Mouse (Mus musculus): ENCODE results near the gene Pum1. TPM values are rescaled to one million over a fixed set of nuclear protein-coding genes. Genes with fewer than 3 reads are reported as not detected.

The Pum1 gene
- polyA plus RNA-seq, 1 experiment from 2014 or later = 81.2 TPM

- 62% methylated on average over 2 of the region's 2 CpGs for WGBS
- no peak overlapping the region for H3K27ac ChIP-seq (replicated peaks)
Measured at GRCm38 (mm10) chr4:130738527-130738926, 75.4 kb downstream of the Pum1 start.

DNA sequence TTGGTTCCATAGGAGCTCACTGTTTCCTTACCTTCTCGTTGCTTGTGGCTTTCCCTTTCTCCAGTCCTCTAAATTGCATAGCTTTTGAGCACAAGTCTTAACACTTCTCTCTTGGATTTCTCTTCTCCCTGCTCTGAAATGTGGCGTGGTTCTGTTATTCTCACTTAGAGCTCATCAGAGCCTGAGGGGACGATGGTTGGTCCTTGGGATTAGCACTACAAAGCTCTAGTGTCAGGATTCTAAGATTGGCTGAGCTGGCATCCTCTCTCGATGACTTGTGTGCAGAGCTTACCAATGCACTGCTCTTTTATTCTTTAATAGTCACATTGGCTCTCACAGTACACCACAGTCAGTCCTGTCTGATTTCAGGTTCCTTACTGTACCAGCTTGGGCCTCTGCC lies 80.9 kb downstream of the Pum1 start:
- Histone ChIP-seq H3K27me3 (no peaks in the 10 kb centered on the region), H3K4me3 (replicated peaks) (no peak overlapping the region), H3K27ac (replicated peaks) (0 out of 2 replicates have a peak overlapping the region, but pooled peaks have one; percentile 22), H3K4me1 (peaks cover 20% of the 10 kb centered on the region), H3K36me3 (peaks cover 77% of the 10 kb centered on the region), H3K9me3 (replicated peaks) (no peaks in the 10 kb centered on the region), H3K9ac (no peak overlapping the region), H3K4me2 (replicated peaks) (no peak overlapping the region)
- no peak for ATAC-seq (ENCODE audit: insufficient number of reproducible peaks, low FRiP score, low TSS enrichment, low read depth)
- WGBS = 72% methylated on average over 4 of the region's 4 CpGs

More at GRCm38 (mm10) chr4:130738527-130738926, 75.4 kb downstream of the Pum1 start:
- Histone ChIP-seq H3K4me2 (replicated peaks) (no peak overlapping the region), H3K27me3 (no peaks in the 10 kb centered on the region), H3K36me3 (peaks cover 29% of the 10 kb centered on the region), H3K9ac (no peak overlapping the region), H3K9me3 (replicated peaks) (no peaks in the 10 kb centered on the region), H3K4me1 (0 out of 2 replicates have a peak, but pooled peaks cover 2% of the 10 kb centered on the region), H3K4me3 (replicated peaks) (no peak overlapping the region)
- ATAC-seq (ENCODE audit: insufficient number of reproducible peaks, low FRiP score, low TSS enrichment, low read depth) = peak; percentile 43; the same call in 1 of the 2 replicates

DNA sequence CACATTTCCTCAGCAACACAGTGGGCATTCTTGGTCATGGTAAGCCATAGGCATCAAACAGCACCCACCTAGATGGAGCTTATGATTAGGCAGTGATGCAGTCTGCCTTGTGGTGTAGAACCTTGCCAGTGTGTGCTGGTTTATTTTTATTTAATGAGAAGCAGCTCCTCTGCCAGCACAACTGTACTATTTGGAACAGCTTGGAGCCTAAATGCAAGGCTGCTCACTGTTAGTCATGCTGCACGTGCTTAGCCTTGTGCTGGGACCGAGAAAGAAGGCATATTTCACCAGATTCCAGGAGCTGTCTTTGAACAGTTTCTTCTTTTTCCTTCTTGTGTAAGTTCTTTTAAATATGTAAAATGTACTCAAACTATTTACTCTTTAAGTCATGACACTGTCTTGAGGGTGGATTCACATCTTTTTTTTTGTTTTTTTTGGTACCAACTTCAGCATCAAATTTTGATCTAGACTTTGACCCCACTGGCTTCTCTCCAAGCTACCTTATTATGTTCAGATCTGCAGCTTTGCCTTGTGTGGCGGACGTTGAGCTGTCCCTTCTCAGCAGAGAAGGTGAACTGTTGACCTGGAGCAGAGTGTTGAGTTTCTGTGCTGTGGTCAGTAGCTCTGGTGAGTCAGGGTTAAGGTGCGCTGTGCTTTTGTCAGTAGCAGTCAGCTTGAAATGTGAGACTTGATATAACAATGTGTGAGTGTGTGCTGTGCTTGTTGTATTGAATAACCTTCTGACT lies 82.6 kb downstream of the Pum1 start:
- no peak overlapping the region for H3K9ac ChIP-seq
- H3K27me3 ChIP-seq = no peaks in the 10 kb centered on the region
- H3K4me1 ChIP-seq = peaks cover 20% of the 10 kb centered on the region
- ATAC-seq (ENCODE audit: insufficient number of reproducible peaks, low FRiP score, low TSS enrichment, low read depth) = 0 out of 2 replicates have a peak, but pooled peaks have one; percentile 19
- H3K4me3 ChIP-seq (replicated peaks) = no peak overlapping the region
- H3K36me3 ChIP-seq = peaks cover 92% of the 10 kb centered on the region
- no peaks in the 10 kb centered on the region for H3K9me3 ChIP-seq (replicated peaks)
- peak overlapping the region; percentile 55 for H3K27ac ChIP-seq (replicated peaks)
- no peak overlapping the region for H3K4me2 ChIP-seq (replicated peaks)
- 58% methylated on average over 5 of the region's 5 CpGs for WGBS

GRCm38 (mm10) chr4:130749566-130749965 lies 86.4 kb downstream of the Pum1 start:
- no peak overlapping the region for H3K27ac ChIP-seq (replicated peaks)
- no peak overlapping the region for H3K4me3 ChIP-seq (replicated peaks)
- H3K9ac ChIP-seq = no peak overlapping the region
- no peaks in the 10 kb centered on the region for H3K9me3 ChIP-seq (replicated peaks)
- ATAC-seq (ENCODE audit: insufficient number of reproducible peaks, low FRiP score, low TSS enrichment, low read depth) = no peak
- peaks cover 93% of the 10 kb centered on the region for H3K36me3 ChIP-seq
- 77% methylated on average over 7 of the region's 7 CpGs for whole genome bisulfite sequencing
- H3K4me2 ChIP-seq (replicated peaks) = no peak overlapping the region
- peaks cover 16% of the 10 kb centered on the region for H3K4me1 ChIP-seq
- no peaks in the 10 kb centered on the region for H3K27me3 ChIP-seq

DNA sequence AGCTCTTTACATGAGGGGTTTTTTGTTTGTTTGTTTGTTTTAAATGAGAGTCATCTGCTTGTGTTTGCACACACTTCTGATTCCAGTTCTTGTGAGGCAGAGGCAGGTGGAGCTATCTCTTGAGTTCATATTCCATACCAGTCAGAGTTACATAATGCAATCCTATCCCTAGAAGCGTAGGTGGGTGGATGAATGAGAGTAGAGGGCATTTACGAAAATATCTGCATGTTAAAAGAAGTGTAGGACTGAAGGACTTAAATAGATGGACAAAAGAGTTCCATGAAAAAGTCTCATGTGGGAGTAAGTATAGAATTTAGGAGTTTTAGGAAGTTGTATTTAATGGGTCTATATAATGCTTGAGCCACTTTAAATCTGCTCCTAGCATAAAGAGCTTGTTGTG lies 88.8 kb downstream of the Pum1 start:
- H3K9ac ChIP-seq = no peak overlapping the region
- no peaks in the 10 kb centered on the region for H3K27me3 ChIP-seq
- H3K4me1 ChIP-seq = no peaks in the 10 kb centered on the region
- ATAC-seq (ENCODE audit: insufficient number of reproducible peaks, low FRiP score, low TSS enrichment, low read depth) = no peak
- no peak overlapping the region for H3K4me3 ChIP-seq (replicated peaks)
- peaks cover 83% of the 10 kb centered on the region for H3K36me3 ChIP-seq
- 88% methylated on average over 2 of the region's 2 CpGs for WGBS
- H3K4me2 ChIP-seq (replicated peaks) = no peak overlapping the region
- no peak overlapping the region for H3K27ac ChIP-seq (replicated peaks)
- no peaks in the 10 kb centered on the region for H3K9me3 ChIP-seq (replicated peaks)

GRCm38 (mm10) chr4:130752591-130752990 lies 89.5 kb downstream of the Pum1 start:
- WGBS = 68% methylated on average over 7 of the region's 7 CpGs
- Histone ChIP-seq H3K4me1 (no peaks in the 10 kb centered on the region), H3K9ac (no peak overlapping the region), H3K36me3 (peaks cover 79% of the 10 kb centered on the region), H3K4me2 (replicated peaks) (no peak overlapping the region), H3K27ac (replicated peaks) (no peak overlapping the region), H3K4me3 (replicated peaks) (no peak overlapping the region), H3K27me3 (no peaks in the 10 kb centered on the region), H3K9me3 (replicated peaks) (no peaks in the 10 kb centered on the region)
- no peak for ATAC-seq (ENCODE audit: insufficient number of reproducible peaks, low FRiP score, low TSS enrichment, low read depth)

DNA sequence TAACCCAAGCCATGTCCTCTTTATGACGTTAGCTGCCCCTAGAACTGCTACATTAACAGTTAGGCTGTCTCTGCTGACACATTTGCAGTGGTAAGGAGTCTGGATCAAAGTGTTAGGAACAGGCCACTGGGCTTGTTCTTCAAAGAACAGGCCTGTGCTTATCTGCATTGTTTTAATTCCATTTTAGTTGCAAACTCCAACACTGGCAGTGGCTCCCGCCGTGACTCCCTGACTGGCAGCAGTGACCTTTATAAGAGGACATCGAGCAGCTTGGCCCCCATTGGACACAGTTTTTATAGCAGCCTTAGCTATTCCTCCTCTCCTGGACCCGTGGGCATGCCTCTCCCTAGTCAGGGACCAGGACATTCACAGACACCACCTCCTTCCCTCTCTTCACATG lies 90.6 kb downstream of the Pum1 start:
- Histone ChIP-seq H3K9me3 (replicated peaks) (no peaks in the 10 kb centered on the region), H3K4me1 (no peaks in the 10 kb centered on the region), H3K27ac (replicated peaks) (no peak overlapping the region), H3K9ac (no peak overlapping the region), H3K27me3 (no peaks in the 10 kb centered on the region), H3K4me3 (replicated peaks) (no peak overlapping the region), H3K4me2 (replicated peaks) (no peak overlapping the region), H3K36me3 (peaks cover 78% of the 10 kb centered on the region)
- ATAC-seq (ENCODE audit: insufficient number of reproducible peaks, low FRiP score, low TSS enrichment, low read depth) = no peak
- 79% methylated on average over 5 of the region's 5 CpGs for WGBS

GRCm38 (mm10) chr4:130754776-130755175 lies 91.7 kb downstream of the Pum1 start:
- H3K27me3 ChIP-seq = no peaks in the 10 kb centered on the region
- ATAC-seq (ENCODE audit: insufficient number of reproducible peaks, low FRiP score, low TSS enrichment, low read depth) = no peak
- H3K9me3 ChIP-seq (replicated peaks) = no peaks in the 10 kb centered on the region
- no peak overlapping the region for H3K27ac ChIP-seq (replicated peaks)
- no peak overlapping the region for H3K4me3 ChIP-seq (replicated peaks)
- peaks cover 76% of the 10 kb centered on the region for H3K36me3 ChIP-seq
- H3K4me1 ChIP-seq = no peaks in the 10 kb centered on the region
- 74% methylated on average over 2 of the region's 2 CpGs for WGBS
- H3K9ac ChIP-seq = no peak overlapping the region
- no peak overlapping the region for H3K4me2 ChIP-seq (replicated peaks)

GRCm38 (mm10) chr4:130759875-130760274 lies 96.8 kb downstream of the Pum1 start:
- H3K9ac ChIP-seq = no peak overlapping the region
- WGBS = 83% methylated on average over 2 of the region's 2 CpGs
- H3K9me3 ChIP-seq (replicated peaks) = no peaks in the 10 kb centered on the region
- H3K4me1 ChIP-seq = no peaks in the 10 kb centered on the region
- no peak overlapping the region for H3K4me2 ChIP-seq (replicated peaks)
- H3K27me3 ChIP-seq = no peaks in the 10 kb centered on the region
- ATAC-seq (ENCODE audit: insufficient number of reproducible peaks, low FRiP score, low TSS enrichment, low read depth) = no peak
- H3K4me3 ChIP-seq (replicated peaks) = no peak overlapping the region
- H3K36me3 ChIP-seq = peaks cover 69% of the 10 kb centered on the region
- no peak overlapping the region for H3K27ac ChIP-seq (replicated peaks)

DNA sequence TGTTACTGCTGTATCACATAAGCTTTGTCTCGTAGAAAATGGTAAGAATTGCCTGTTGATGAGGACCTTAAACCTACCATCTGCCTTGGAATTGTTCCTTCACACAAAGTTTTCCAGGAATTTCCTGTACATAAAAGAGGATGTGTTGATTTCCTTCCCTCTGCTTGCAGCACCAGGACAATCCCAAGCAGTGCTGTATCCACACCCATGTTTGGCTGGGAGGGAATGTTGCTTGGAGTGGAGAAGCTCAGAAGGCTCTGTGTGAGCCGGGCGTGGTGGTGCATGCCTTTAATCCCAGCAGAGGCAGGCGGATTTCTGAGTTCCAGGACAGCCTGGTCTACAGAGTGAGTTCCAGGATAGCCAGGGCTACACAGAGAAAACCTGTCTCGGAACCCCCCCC lies 98.7 kb downstream of the Pum1 start:
- no peak for ATAC-seq (ENCODE audit: insufficient number of reproducible peaks, low FRiP score, low TSS enrichment, low read depth)

DNA sequence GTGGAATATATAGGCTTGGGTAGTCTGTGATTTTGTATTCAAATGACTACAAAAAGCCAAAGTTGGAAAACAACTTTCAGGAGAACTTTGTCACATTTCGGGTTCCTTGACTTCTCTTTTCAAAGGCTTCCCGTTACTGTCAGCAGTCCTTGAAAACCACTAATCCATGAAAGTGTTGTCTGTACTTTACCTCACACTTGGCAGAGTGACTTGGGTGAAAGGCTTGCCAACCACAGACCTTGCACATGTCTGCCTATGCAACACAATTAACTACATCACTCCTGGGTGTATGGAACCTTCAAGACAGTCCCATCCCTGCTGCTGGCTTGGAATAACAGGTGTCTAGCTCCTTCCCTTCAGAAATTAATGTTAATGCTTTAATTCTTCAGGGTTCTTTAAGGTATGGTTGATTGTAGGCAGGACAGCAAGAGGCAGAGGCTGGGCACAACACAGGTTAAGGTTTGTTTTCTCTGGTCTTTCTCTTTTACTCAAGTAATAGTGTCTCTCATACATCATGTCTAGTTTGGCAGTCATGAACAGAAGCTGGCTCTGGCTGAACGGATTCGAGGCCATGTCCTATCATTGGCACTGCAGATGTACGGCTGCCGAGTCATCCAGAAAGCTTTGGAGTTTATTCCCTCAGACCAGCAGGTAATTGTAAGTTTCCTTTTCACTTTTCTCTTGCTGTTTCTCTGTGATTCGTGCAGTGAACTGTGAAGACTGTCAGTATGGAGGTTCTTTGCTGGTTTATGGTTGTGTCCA lies 102.5 kb downstream of the Pum1 start:
- Histone ChIP-seq H3K9me3 (replicated peaks) (no peaks in the 10 kb centered on the region), H3K9ac (no peak overlapping the region)
- 89% methylated on average over 7 of the region's 7 CpGs for WGBS

More for the DNA sequence above, 98.7 kb downstream of the Pum1 start:
- WGBS = 85% methylated on average over 5 of the region's 5 CpGs
- no peak overlapping the region for H3K4me3 ChIP-seq (replicated peaks)
- H3K4me1 ChIP-seq = no peaks in the 10 kb centered on the region
- no peak overlapping the region for H3K4me2 ChIP-seq (replicated peaks)
- H3K9me3 ChIP-seq (replicated peaks) = no peaks in the 10 kb centered on the region
- H3K27ac ChIP-seq (replicated peaks) = no peak overlapping the region
- H3K36me3 ChIP-seq = peaks cover 79% of the 10 kb centered on the region
- H3K9ac ChIP-seq = no peak overlapping the region
- H3K27me3 ChIP-seq = no peaks in the 10 kb centered on the region

More for the DNA sequence above, 102.5 kb downstream of the Pum1 start:
- Histone ChIP-seq H3K4me2 (replicated peaks) (no peak overlapping the region), H3K27ac (replicated peaks) (no peak overlapping the region), H3K4me3 (replicated peaks) (no peak overlapping the region), H3K4me1 (no peaks in the 10 kb centered on the region), H3K27me3 (no peaks in the 10 kb centered on the region), H3K36me3 (peaks cover 91% of the 10 kb centered on the region)
- ATAC-seq (ENCODE audit: insufficient number of reproducible peaks, low FRiP score, low TSS enrichment, low read depth) = no peak

Data from embryonic facial prominence, embryonic 15.5 days (tissue).